Mouse (Mus musculus) lung, adult 2 months (tissue): ENCODE results near the gene Dlg1.

ENCODE experiments used
- CTCF ChIP-seq: fragments of 200-500 bp; IDR thresholded peaks from 2 replicates; pipeline ENCODE4 v1.5.1; 2011; ENCODE audit warnings: mild to moderate bottlenecking, low read length, control low read depth; ENCODE audit not compliant: insufficient read depth
- POLR2A ChIP-seq: fragments of 200-500 bp; IDR thresholded peaks from 2 replicates; pipeline ENCODE4 v1.6.1; 2011; ENCODE audit warnings: low read depth, mild to moderate bottlenecking, control low read depth, low read length, borderline replicate concordance; ENCODE audit errors: extremely low read depth

DNA sequence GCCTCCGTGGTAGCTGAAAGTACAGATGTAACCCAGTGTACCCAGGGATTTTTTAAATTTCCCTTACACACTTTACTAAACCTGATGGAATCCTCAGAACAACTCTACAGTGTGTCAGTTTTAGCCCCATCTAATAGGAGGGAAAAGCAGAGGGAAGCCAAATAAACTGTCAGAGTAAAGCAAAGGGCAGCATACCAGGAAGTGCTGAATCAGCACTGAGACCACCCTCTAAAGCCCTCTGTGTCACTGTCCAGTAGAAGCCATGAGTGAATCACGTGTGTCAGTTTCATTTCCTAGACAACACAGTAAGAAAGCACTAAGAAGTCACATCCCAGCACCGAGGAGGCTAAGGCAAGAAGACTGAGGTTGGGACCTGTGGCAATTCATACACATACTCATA is 174.1 kb downstream of the Dlg1 start:
- no peak for TF ChIP-seq CTCF
- TF ChIP-seq POLR2A: no peak
